Mouse (Mus musculus): Measurements from ENCODE around the gene Olfr734.

- no peak for TF ChIP-seq HCFC1 (IDR thresholded peaks at IDR 0.05; ENCODE audit: borderline replicate concordance, insufficient read depth, low read length)
- no peak for TF ChIP-seq CHD2 (IDR thresholded peaks at IDR 0.05; ENCODE audit: low read depth, low read length)
These were observed 37.0 kb upstream of the Olfr734 start for GRCm38 (mm10) chr14:50363561-50363960.
